ENCODE assay signal across 8 mouse cellular contexts in genomic region chr12:99564301-99564910, GRCm38 (mm10). TPM values are rescaled to one million over a fixed set of nuclear protein-coding genes. Genes with fewer than 3 reads are reported as not detected.
DNase-seq lines count a peak whose midpoint lies in the region; ATAC-seq and TF ChIP-seq lines count a peak whose summit lies in the region.

No protein-coding gene starts in this region.

- H3K4me3 ChIP-seq in kidney, postnatal 0 days (replicated peaks; ENCODE audit: low read depth, low read length) = no peak overlapping the region
- peak overlapping the region; percentile 89 for H3K4me3 ChIP-seq in heart, embryonic 15.5 days
- H3K4me3 ChIP-seq in liver, embryonic 15.5 days (replicated peaks) = no peak overlapping the region

- H3K9ac ChIP-seq in kidney, postnatal 0 days (ENCODE audit: low read depth, low read length) = no peak overlapping the region
- no peak overlapping the region for H3K9ac ChIP-seq in heart, embryonic 15.5 days
- no peak overlapping the region for H3K9ac ChIP-seq in liver, embryonic 15.5 days

- no peaks in the 10 kb centered on the region for H3K27me3 ChIP-seq in kidney, postnatal 0 days (ENCODE audit: insufficient read depth, low read length)
- no peaks in the 10 kb centered on the region for H3K27me3 ChIP-seq in heart, embryonic 15.5 days
- H3K27me3 ChIP-seq in liver, embryonic 15.5 days = no peaks in the 10 kb centered on the region

- H3K4me1 ChIP-seq in kidney, postnatal 0 days (replicated peaks; ENCODE audit: insufficient read depth, low read length) = peaks cover 14% of the 10 kb centered on the region
- peaks cover 33% of the 10 kb centered on the region for H3K4me1 ChIP-seq in heart, embryonic 15.5 days (replicated peaks)
- peaks cover 46% of the 10 kb centered on the region for H3K4me1 ChIP-seq in liver, embryonic 15.5 days (replicated peaks)

- no peak for TF ChIP-seq CTCF in kidney, postnatal 0 days (IDR thresholded peaks at IDR 0.05; ENCODE audit: low read depth)

- peak overlapping the region; percentile 77 for H3K4me2 ChIP-seq in kidney, postnatal 0 days (ENCODE audit: low read length)
- peak overlapping the region; percentile 89 for H3K4me2 ChIP-seq in heart, embryonic 15.5 days
- peak overlapping the region; percentile 91 for H3K4me2 ChIP-seq in liver, embryonic 15.5 days

- intact Hi-C loops in left cerebral cortex, postnatal 14 days (cut with DNase I) = loop anchor here (5.0 to 10.0 kb wide), 4 partner anchors 92 to 270 kb away; no protein-coding TSS in a partner anchor

- no peak overlapping the region for H3K27ac ChIP-seq in kidney, postnatal 0 days
- H3K27ac ChIP-seq in heart, embryonic 15.5 days = 0 out of 2 replicates have a peak overlapping the region, but pooled peaks have one; percentile 36
- no peak overlapping the region for H3K27ac ChIP-seq in liver, embryonic 15.5 days (replicated peaks)

- H3K36me3 ChIP-seq in kidney, postnatal 0 days (ENCODE audit: insufficient read depth, low read length) = no peaks in the 10 kb centered on the region
- H3K36me3 ChIP-seq in heart, embryonic 15.5 days = no peaks in the 10 kb centered on the region
- no peaks in the 10 kb centered on the region for H3K36me3 ChIP-seq in liver, embryonic 15.5 days (replicated peaks)

- DNase-seq in kidney, postnatal 0 days (ENCODE audit: low spot score) = no peak
- DNase-seq in kidney, postnatal 25 days = no peak
- DNase-seq in MN1 (ENCODE audit: low spot score) = peak; percentile 12
- no peak for DNase-seq in left cerebral cortex, postnatal 14 days (ENCODE audit: low spot score in 2 of 2)
- no peak for DNase-seq in c-Kit-positive CD71-positive TER-119-positive erythroid progenitor cells, embryonic 14.5 days (ENCODE audit: low spot score)
- DNase-seq in ovary, postnatal 14 days (ENCODE audit: low spot score) = no peak

- ATAC-seq in kidney, postnatal 0 days (replicated peaks; ENCODE audit: low FRiP score, low read depth) = no peak
- ATAC-seq in heart, embryonic 15.5 days (replicated peaks; ENCODE audit: insufficient number of reproducible peaks, insufficient read depth, low FRiP score, low read depth) = no peak
- no peak for ATAC-seq in liver, embryonic 15.5 days (ENCODE audit: insufficient read depth)

- no peaks in the 10 kb centered on the region for H3K9me3 ChIP-seq in kidney, postnatal 0 days (replicated peaks; ENCODE audit: low read length)
- no peaks in the 10 kb centered on the region for H3K9me3 ChIP-seq in heart, embryonic 15.5 days (replicated peaks)
- H3K9me3 ChIP-seq in liver, embryonic 15.5 days (replicated peaks) = no peaks in the 10 kb centered on the region

- 37% methylated on average over 9 of the region's 9 CpGs for WGBS in kidney, postnatal 0 days
- WGBS in heart, embryonic 15.5 days = 31% methylated on average over 9 of the region's 9 CpGs
- 18% methylated on average over 9 of the region's 9 CpGs for WGBS in liver, embryonic 15.5 days (ENCODE audit: insufficient replicate concordance)

RNA-seq across cellular contexts. Expression of gene Foxn3, which starts 1.0 kb away (rescaled TPM):
- polyA plus RNA-seq in kidney, postnatal 0 days (2015; fragmentation: Nextera tagmentation; extraction: Ambion mirVana) = 52.1 and 54.0 TPM in 2 replicates
- polyA plus RNA-seq in heart, embryonic 15.5 days (2015; fragmentation: Nextera tagmentation; extraction: Ambion mirVana) = 57.5 and 64.2 TPM in 2 replicates
- 18.6 and 19.8 TPM in 2 replicates for polyA plus RNA-seq in liver, embryonic 15.5 days (2015; fragmentation: Nextera tagmentation; extraction: Ambion mirVana)
- 10 to 100 TPM; 47.2 to 51.6 TPM for total RNA-seq in left cerebral cortex, postnatal 14 days (2021)
